Mouse (Mus musculus) neural tube, embryonic 11.5 days (tissue): Measurements from ENCODE around the gene Asf1b. TPM values are rescaled to one million over a fixed set of nuclear protein-coding genes. Genes with fewer than 3 reads are reported as not detected.

Experiments
- ATAC-seq: fragments of 200-750 bp; cut with Nextera tagmentation; 2 replicates; pipeline ENCODE4 v1.8.0; 2017; ENCODE audit warnings: moderate number of reproducible peaks, mild to moderate bottlenecking, moderate TSS enrichment, moderate library complexity; ENCODE audit not compliant: insufficient read depth, low FRiP score, low TSS enrichment
- DNase-seq: peaks from one replicate; pipeline ENCODE4 v3.0.0-alpha.2; 2015; ENCODE audit warnings: low spot score
- H3K27ac ChIP-seq: fragments of 300-500 bp; sonication (generic); 2 replicates; pipeline ENCODE4 v1.5.1; 2014; ENCODE audit warnings: low read depth, mild to moderate bottlenecking, low read length
- H3K27me3 ChIP-seq: fragments of 300-500 bp; sonication (generic); 2 replicates; pipeline ENCODE4 v1.6.1; 2014; ENCODE audit warnings: mild to moderate bottlenecking, low read length, mixed read lengths; ENCODE audit not compliant: control insufficient read depth, insufficient read depth
- H3K36me3 ChIP-seq: fragments of 300-500 bp; sonication (generic); 2 replicates; pipeline ENCODE4 v1.6.1; 2014; ENCODE audit warnings: mild to moderate bottlenecking, low read length, moderate library complexity, mixed read lengths; ENCODE audit not compliant: control insufficient read depth, insufficient read depth
- H3K4me1 ChIP-seq: fragments of 300-500 bp; sonication (generic); 2 replicates; pipeline ENCODE4 v1.6.1; 2014; ENCODE audit warnings: low read length, mixed read lengths; ENCODE audit not compliant: control insufficient read depth, insufficient read depth
- H3K4me2 ChIP-seq: fragments of 300-500 bp; sonication (generic); 2 replicates; pipeline ENCODE4 v1.6.1; 2014; ENCODE audit warnings: low read depth, mild to moderate bottlenecking, moderate library complexity
- H3K4me3 ChIP-seq: fragments of 300-500 bp; sonication (generic); 2 replicates; pipeline ENCODE4 v1.5.1; 2014; ENCODE audit warnings: low read depth, low read length
- H3K9ac ChIP-seq: fragments of 300-500 bp; sonication (generic); 2 replicates; pipeline ENCODE4 v1.6.1; 2014; ENCODE audit warnings: mild to moderate bottlenecking, low read length
- H3K9me3 ChIP-seq: fragments of 300-500 bp; sonication (generic); 2 replicates; pipeline ENCODE4 v1.6.1; 2016; ENCODE audit warnings: low read length; ENCODE audit not compliant: control insufficient read depth
- WGBS: fragments of 180-500 bp; shearing (Covaris S2); extraction: QIAGEN DNeasy Blood & Tissue Kit; methylation state at CpG from one replicate; pipeline ENCODE4 v1.1.7; 2014; 5-methylcytosine and 5-hydroxymethylcytosine counted together
- polyA plus RNA-seq: library from polyadenylated mRNA; unstranded; fragments of >200 nt; fragmentation: Nextera tagmentation; extraction: Ambion mirVana; gene quantifications from 2 replicates; pipeline ENCODE4 v1.2.1, GENCODE M21; 2014

The Asf1b gene
- 78.4 and 84.2 TPM in 2 replicates for polyA plus RNA-seq

DNA sequence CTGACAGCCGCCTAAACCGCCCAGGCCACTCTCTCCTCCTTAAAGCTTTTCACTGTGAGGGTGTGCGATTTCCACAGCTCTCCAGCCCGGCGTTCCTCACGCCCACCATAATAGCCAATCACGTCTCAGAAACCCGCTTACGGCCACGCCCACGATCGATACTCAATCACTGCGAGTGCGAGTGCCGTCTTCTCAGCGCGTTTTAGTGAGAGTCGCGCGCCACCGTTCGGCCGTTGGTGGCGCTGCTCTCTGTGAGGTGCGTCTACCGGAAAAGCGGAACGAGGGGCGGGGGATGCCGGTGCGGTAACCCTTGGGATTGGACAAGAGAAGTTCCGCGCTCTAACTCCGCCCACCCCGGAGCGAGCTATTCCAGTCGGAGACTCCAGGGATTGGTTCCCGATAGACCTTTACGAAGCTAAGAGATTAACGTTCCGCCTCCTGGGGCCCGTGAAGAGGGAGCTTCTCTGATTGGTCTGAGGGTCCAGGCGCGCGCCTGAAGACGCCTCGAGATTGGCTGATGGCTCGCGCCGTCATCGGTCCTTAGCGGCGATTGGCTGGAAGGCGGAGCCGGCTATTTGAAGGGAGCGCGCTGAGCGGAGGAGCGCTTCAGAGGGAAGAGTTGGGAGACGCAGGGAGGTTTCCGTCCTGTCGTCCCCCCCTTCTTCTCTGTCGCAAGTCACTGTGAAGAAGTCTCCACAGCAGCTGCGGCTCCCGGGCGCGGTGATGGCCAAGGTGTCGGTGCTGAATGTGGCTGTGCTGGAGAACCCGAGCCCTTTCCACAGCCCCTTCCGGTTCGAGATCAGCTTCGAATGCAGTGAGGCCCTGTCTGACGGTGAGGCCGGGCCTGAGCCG lies at the start of gene Asf1b, which contains the start of gene Gm10644:
Gene Asf1b (plus strand): TSS at position 402 of the 852 bp plus-strand sequence.
Gene Gm10644 (minus strand): TSS at position 100 of the 852 bp plus-strand sequence.
- peak within 1 kb of the TSS; percentile 88 for H3K4me2 ChIP-seq
- H3K9ac ChIP-seq, result peak within 1 kb of the TSS; percentile 58
- ATAC-seq (peak; percentile 99), DNase-seq (peak; percentile 100)
- no peaks in the 10 kb centered on the region for H3K9me3 ChIP-seq
- no peak within 1 kb of the TSS for H3K27ac ChIP-seq
- no peaks in the 10 kb centered on the region for H3K27me3 ChIP-seq
- under 1% methylated on average over 75 of the region's 75 CpGs for WGBS
- H3K4me1 ChIP-seq, result peaks cover 5% of the 10 kb centered on the region; the same call in 1 of the 2 replicates
- no peaks in the 10 kb centered on the region for H3K36me3 ChIP-seq
- H3K4me3 ChIP-seq, result peak within 1 kb of the TSS; percentile 52

DNA sequence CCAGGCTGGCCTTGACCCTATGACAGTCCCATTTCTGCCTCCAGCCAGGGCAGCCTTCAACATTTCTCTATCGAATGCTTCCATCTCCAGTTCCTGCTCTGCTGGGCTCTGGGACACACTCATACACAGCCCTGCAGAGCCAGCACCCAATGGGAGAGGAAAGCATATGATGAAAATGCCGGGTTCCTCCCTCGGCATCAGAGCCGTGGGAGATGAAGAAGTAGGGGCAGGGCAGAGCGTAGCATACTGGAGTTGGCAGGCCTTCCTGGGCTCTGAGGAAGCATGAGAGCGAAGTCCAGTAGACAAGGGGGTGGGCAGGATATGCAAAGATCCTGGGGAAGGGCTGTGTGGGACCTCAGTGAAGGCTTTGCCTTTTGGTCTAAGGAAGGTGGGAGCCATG lies 46.7 kb upstream of the Asf1b start:
- Histone ChIP-seq H3K4me3 (no peak overlapping the region), H3K4me1 (peaks cover 4% of the 10 kb centered on the region), H3K4me2 (no peak overlapping the region), H3K27ac (no peak overlapping the region), H3K27me3 (no peaks in the 10 kb centered on the region), H3K9ac (no peak overlapping the region), H3K9me3 (no peaks in the 10 kb centered on the region), H3K36me3 (no peaks in the 10 kb centered on the region)
- 84% methylated on average over 6 of the region's 6 CpGs for WGBS
- DNase-seq (no peak), ATAC-seq (no peak)

DNA sequence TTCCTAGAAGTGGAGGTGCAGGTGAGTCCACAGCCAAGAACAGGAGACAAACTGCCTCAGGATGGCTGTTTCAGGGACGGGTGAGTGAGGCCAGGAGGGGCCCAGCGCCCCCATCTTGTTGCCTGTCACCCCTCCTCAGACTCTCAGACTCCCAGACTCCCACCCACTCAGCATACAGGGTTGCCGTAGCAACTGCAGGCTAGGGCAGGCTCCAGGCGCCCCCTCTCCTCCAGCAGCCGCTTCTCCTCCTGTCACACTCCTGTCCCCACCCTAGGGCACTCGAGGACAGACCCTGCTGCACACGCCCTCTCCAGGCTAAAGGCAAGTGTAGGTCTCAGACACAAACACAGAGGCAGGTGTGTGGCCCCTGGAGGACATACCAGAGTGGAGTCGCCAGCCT lies 46.0 kb upstream of the Asf1b start:
- ATAC-seq (no peak), DNase-seq (no peak)
- Histone ChIP-seq H3K4me3 (no peak overlapping the region), H3K9me3 (no peaks in the 10 kb centered on the region), H3K36me3 (no peaks in the 10 kb centered on the region), H3K9ac (no peak overlapping the region), H3K4me1 (no peaks in the 10 kb centered on the region), H3K4me2 (no peak overlapping the region), H3K27me3 (no peaks in the 10 kb centered on the region), H3K27ac (no peak overlapping the region)
- WGBS, result 54% methylated on average over 5 of the region's 8 CpGs

DNA sequence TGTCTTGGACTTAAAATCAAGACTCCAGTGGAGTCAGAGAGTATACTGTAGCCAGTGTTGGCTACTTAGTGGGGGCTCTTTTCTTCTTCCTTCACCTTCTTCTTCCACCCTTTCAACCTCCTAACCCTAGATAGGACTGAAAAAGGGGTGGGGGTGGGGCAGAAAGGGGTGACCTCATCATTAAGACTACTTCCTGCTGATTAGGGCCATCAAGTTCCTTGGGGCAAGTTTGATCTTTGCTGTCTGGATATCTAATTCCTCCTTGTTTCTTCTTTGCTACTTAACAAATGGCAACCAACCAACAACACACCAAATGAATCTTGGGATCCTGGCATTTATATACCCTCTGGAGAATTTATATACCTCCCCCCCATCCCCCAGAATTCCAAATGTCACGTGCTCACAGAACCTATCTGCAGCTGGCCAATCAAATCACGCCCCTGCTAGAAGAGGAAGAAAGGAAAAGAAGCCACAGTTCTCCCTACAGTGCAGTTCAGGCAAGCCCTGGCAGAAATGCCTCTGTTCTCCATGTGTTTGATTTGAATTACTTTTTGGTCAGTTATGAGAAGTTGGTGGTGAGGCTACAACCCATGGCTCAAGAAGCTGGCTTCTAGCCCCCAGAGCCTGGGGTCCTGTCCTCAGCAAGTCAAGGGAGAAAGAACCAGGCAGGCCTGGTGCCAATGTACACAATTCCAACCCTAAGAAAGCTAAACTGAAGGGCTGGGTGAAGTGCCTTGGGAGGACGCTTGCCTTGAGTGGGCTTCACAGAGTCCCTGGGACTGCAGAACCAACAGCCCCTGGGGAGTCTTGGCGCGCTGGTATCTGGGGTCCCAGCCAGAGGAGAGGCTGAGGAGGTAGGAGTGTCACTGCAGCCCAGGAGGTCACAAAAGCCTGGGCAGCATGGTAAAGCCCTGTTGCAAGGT lies 43.2 kb upstream of the Asf1b start:
- Histone ChIP-seq H3K9ac (no peak overlapping the region), H3K4me1 (no peaks in the 10 kb centered on the region), H3K27ac (no peak overlapping the region), H3K4me3 (no peak overlapping the region), H3K4me2 (no peak overlapping the region), H3K9me3 (no peaks in the 10 kb centered on the region), H3K27me3 (no peaks in the 10 kb centered on the region), H3K36me3 (no peaks in the 10 kb centered on the region)
- no peak for DNase-seq
- 76% methylated on average over 5 of the region's 5 CpGs for WGBS
- ATAC-seq, result no peak

DNA sequence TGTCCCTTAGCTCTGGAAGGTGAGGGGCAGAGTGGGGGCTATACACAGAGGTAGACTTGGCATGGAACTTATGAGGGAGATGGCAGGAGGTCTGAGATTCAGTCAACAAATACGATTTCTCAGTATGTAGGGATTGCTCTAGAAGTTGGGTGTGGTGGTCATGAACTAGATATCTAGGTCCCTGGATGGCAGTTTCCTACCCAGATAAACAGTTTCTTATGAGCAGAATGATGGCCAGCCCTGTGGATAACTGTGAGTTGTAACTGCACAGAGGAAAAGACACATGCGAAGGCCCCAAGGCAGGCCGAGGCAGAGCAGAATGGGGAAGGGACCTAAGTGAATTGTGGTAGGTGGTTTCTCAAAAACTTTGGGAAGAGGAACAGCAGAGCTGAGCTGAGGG lies 41.1 kb upstream of the Asf1b start:
- ATAC-seq (no peak), DNase-seq (no peak)
- Histone ChIP-seq H3K27ac (no peak overlapping the region), H3K4me1 (no peaks in the 10 kb centered on the region), H3K36me3 (peaks cover 2% of the 10 kb centered on the region; the same call in 1 of the 2 replicates), H3K4me3 (no peak overlapping the region), H3K9ac (no peak overlapping the region), H3K27me3 (no peaks in the 10 kb centered on the region), H3K4me2 (no peak overlapping the region), H3K9me3 (no peaks in the 10 kb centered on the region)
- WGBS, result 89% methylated on average over 3 of the region's 3 CpGs

DNA sequence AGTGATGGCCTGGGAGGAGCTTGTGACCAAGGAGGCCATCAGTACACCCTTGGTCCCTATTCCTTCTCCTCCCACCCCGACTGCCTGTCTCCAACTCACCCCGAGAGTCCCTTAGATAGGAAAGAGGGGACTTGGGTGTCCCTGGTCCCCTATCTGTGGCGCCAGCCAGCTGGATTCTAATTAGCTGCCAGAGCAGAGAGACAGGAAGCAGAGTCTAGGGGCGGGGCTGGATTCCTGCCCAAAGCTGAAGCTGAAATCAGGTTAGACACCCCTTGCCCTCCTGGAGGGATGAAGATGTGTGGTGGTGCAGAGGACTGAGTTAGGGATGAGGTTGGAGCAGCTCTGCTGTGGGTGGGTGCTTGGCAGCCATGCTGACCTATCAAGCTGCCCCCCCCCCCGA lies 40.4 kb upstream of the Asf1b start:
- Histone ChIP-seq H3K27ac (no peak overlapping the region), H3K4me3 (no peak overlapping the region), H3K27me3 (no peaks in the 10 kb centered on the region), H3K9ac (no peak overlapping the region), H3K4me2 (no peak overlapping the region), H3K4me1 (no peaks in the 10 kb centered on the region), H3K36me3 (peaks cover 2% of the 10 kb centered on the region; the same call in 1 of the 2 replicates), H3K9me3 (no peaks in the 10 kb centered on the region)
- DNase-seq (no peak), ATAC-seq (no peak)
- 68% methylated on average over 4 of the region's 5 CpGs for WGBS

DNA sequence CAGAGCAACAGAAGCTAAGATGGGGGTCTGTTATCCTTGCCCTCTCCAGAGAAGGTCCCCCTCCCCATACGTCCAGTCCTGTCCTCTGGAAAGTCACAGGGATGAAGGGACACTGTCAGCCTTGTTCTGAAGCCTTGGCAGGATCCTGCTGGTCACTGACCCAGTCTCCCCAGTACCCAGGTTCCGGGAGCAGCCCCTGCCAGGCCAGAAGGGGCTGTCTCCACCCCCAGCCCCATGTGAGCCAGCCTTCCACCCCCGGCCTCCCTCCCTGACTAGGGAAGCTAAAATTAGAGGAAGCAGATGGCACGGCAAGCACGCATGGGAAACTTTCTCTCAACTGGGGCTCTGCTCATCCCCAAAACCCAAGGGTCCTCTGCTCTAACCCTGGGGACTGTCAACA lies 39.3 kb upstream of the Asf1b start:
- Histone ChIP-seq H3K36me3 (peaks cover 2% of the 10 kb centered on the region; the same call in 1 of the 2 replicates), H3K4me3 (no peak overlapping the region), H3K4me1 (no peaks in the 10 kb centered on the region), H3K9ac (no peak overlapping the region), H3K27ac (no peak overlapping the region), H3K4me2 (no peak overlapping the region), H3K27me3 (no peaks in the 10 kb centered on the region), H3K9me3 (no peaks in the 10 kb centered on the region)
- ATAC-seq (no peak), DNase-seq (no peak)
- WGBS, result 80% methylated on average over 5 of the region's 5 CpGs

DNA sequence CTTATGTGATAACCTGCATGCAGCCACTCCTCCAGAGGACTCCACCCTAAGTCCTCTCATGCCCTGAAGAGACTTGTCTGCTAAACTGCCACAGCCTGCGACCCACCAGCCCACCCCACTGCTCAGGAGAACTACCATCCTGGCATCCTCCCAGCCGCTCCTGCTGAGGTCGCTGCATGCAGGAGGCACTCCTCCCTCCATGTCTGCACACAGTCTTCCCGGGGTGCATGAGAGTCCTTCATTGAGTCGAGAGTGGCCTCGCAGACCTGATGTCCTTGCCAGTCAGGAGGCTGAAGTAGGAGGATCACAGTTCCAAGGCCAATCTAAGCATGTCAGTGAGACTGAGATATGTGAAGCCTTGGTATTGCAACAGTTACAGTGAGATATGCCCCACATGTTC lies 37.7 kb upstream of the Asf1b start:
- Histone ChIP-seq H3K27ac (no peak overlapping the region), H3K4me1 (no peaks in the 10 kb centered on the region), H3K27me3 (no peaks in the 10 kb centered on the region), H3K9me3 (no peaks in the 10 kb centered on the region), H3K9ac (no peak overlapping the region), H3K4me3 (no peak overlapping the region), H3K36me3 (peaks cover 2% of the 10 kb centered on the region; the same call in 1 of the 2 replicates), H3K4me2 (no peak overlapping the region)
- ATAC-seq (no peak), DNase-seq (no peak)
- WGBS, result 85% methylated on average over 6 of the region's 6 CpGs
